Mouse (Mus musculus): ENCODE results near the gene Sh3bp2.

- no peak for TF ChIP-seq GATA1 (IDR thresholded peaks at IDR 0.05; ENCODE audit: borderline replicate concordance, low read length)
- no peak for TF ChIP-seq FLI1 (IDR thresholded peaks at IDR 0.05; ENCODE audit: low read length)
Observed at GRCm38 (mm10) chr5:34517913-34518312, 7.7 kb upstream of the Sh3bp2 start.
